Mouse (Mus musculus): ENCODE measurements around the gene Zbtb7b. TPM values are rescaled to one million over a fixed set of nuclear protein-coding genes. Genes with fewer than 3 reads are reported as not detected.
"Not testable (repeated sequence)": the region's sequence is repeated elsewhere in the genome, so short reads cannot be mapped to it uniquely, and the experiment has no call there.

Zbtb7b gene
- total and polyA plus RNA-seq, 2 experiments from 2014 or later: 0.73 to 3.7 TPM

- no peak overlapping the region for H3K9ac ChIP-seq (replicated peaks; ENCODE audit: low read length)
- no peak for TF ChIP-seq CTCF (IDR thresholded peaks at IDR 0.05; ENCODE audit: low read depth)
These were observed 38.0 kb upstream of the Zbtb7b start for GRCm38 (mm10) chr3:89432606-89433005.

GRCm38 (mm10) chr3:89430171-89431159, 35.9 kb upstream of the Zbtb7b start, which contains the start of gene Pygo2:
Pygo2 (plus strand) TSS chr3:89430214.
- H3K9ac ChIP-seq (replicated peaks; ENCODE audit: low read length): peak within 1 kb of the TSS; percentile 96
- ATAC-seq (peak; percentile 99), DNase-seq (ENCODE audit: low spot score) (peak; percentile 97)
- H3K4me1 ChIP-seq (ENCODE audit: insufficient read depth, low read length): peaks cover 9% of the 10 kb centered on the region
- no peaks in the 10 kb centered on the region for H3K27me3 ChIP-seq (ENCODE audit: insufficient read depth, low read length)
- peaks cover 36% of the 10 kb centered on the region for H3K36me3 ChIP-seq (ENCODE audit: insufficient read depth, low read length)
- H3K4me2 ChIP-seq (ENCODE audit: low read depth, low read length): peak within 1 kb of the TSS; percentile 82
- TF ChIP-seq CTCF (IDR thresholded peaks at IDR 0.05; ENCODE audit: low read depth): no peak
- 2% methylated on average over 67 of the region's 68 CpGs for WGBS
- peak within 1 kb of the TSS; percentile 80 for H3K4me3 ChIP-seq (ENCODE audit: low read length)
- no peaks in the 10 kb centered on the region for H3K9me3 ChIP-seq (ENCODE audit: low read length)
- peak within 1 kb of the TSS; percentile 90 for H3K27ac ChIP-seq

More at GRCm38 (mm10) chr3:89432606-89433005, 38.0 kb upstream of the Zbtb7b start:
- Histone ChIP-seq H3K9me3 (ENCODE audit: low read length) (no peaks in the 10 kb centered on the region), H3K4me2 (ENCODE audit: low read depth, low read length) (no peak overlapping the region), H3K4me3 (ENCODE audit: low read length) (no peak overlapping the region), H3K36me3 (ENCODE audit: insufficient read depth, low read length) (peaks cover 28% of the 10 kb centered on the region), H3K4me1 (ENCODE audit: insufficient read depth, low read length) (peaks cover 15% of the 10 kb centered on the region), H3K27me3 (ENCODE audit: insufficient read depth, low read length) (no peaks in the 10 kb centered on the region), H3K27ac (no peak overlapping the region)
- ATAC-seq (no peak), DNase-seq (ENCODE audit: low spot score) (no peak)
- 89% methylated on average over 8 of the region's 8 CpGs for WGBS

- H3K27ac ChIP-seq; H3K9me3 ChIP-seq (ENCODE audit: low read length); H3K4me1 ChIP-seq (ENCODE audit: insufficient read depth, low read length); H3K4me3 ChIP-seq (ENCODE audit: low read length); DNase-seq (ENCODE audit: low spot score); H3K4me2 ChIP-seq (ENCODE audit: low read depth, low read length); ATAC-seq; H3K9ac ChIP-seq (replicated peaks; ENCODE audit: low read length); H3K27me3 ChIP-seq (ENCODE audit: insufficient read depth, low read length): not testable (repeated sequence)
- peaks cover 25% of the 10 kb centered on the region; the same call in 1 of the 2 replicates for H3K36me3 ChIP-seq (ENCODE audit: insufficient read depth, low read length)
- WGBS: 91% methylated on average over 7 of the region's 7 CpGs
These were observed 34.4 kb upstream of the Zbtb7b start for GRCm38 (mm10) chr3:89429021-89429420.

GRCm38 (mm10) chr3:89425876-89426275, 31.3 kb upstream of the Zbtb7b start:
- Histone ChIP-seq H3K4me2 (ENCODE audit: low read depth, low read length) (no peak overlapping the region), H3K9me3 (ENCODE audit: low read length) (no peaks in the 10 kb centered on the region), H3K27me3 (ENCODE audit: insufficient read depth, low read length) (no peaks in the 10 kb centered on the region), H3K9ac (replicated peaks; ENCODE audit: low read length) (no peak overlapping the region), H3K4me3 (ENCODE audit: low read length) (no peak overlapping the region), H3K27ac (no peak overlapping the region), H3K4me1 (ENCODE audit: insufficient read depth, low read length) (peaks cover 8% of the 10 kb centered on the region), H3K36me3 (ENCODE audit: insufficient read depth, low read length) (0 out of 2 replicates have a peak, but pooled peaks cover 8% of the 10 kb centered on the region)
- TF ChIP-seq CTCF (IDR thresholded peaks at IDR 0.05; ENCODE audit: low read depth): no peak
- DNase-seq (ENCODE audit: low spot score): no peak
- no peak for ATAC-seq
- WGBS: 92% methylated on average over 4 of the region's 4 CpGs

GRCm38 (mm10) chr3:89425141-89425525, 30.6 kb upstream of the Zbtb7b start:
- 89% methylated on average over 5 of the region's 5 CpGs for WGBS

GRCm38 (mm10) chr3:89424416-89425140, 30.0 kb upstream of the Zbtb7b start:
- WGBS: 97% methylated on average over 5 of the region's 5 CpGs
- no peaks in the 10 kb centered on the region for H3K27me3 ChIP-seq (ENCODE audit: insufficient read depth, low read length)
- no peak overlapping the region for H3K4me3 ChIP-seq (ENCODE audit: low read length)
- no peak overlapping the region for H3K9ac ChIP-seq (replicated peaks; ENCODE audit: low read length)
- 0 out of 2 replicates have a peak, but pooled peaks cover 8% of the 10 kb centered on the region for H3K36me3 ChIP-seq (ENCODE audit: insufficient read depth, low read length)
- peaks cover 7% of the 10 kb centered on the region for H3K4me1 ChIP-seq (ENCODE audit: insufficient read depth, low read length)
- no peaks in the 10 kb centered on the region for H3K9me3 ChIP-seq (ENCODE audit: low read length)
- ATAC-seq (no peak), DNase-seq (ENCODE audit: low spot score) (no peak)
- no peak overlapping the region for H3K27ac ChIP-seq
- no peak for TF ChIP-seq CTCF (IDR thresholded peaks at IDR 0.05; ENCODE audit: low read depth)
- H3K4me2 ChIP-seq (ENCODE audit: low read depth, low read length): no peak overlapping the region

More at GRCm38 (mm10) chr3:89425141-89425525, 30.6 kb upstream of the Zbtb7b start:
- Histone ChIP-seq H3K27ac (no peak overlapping the region), H3K27me3 (ENCODE audit: insufficient read depth, low read length) (no peaks in the 10 kb centered on the region), H3K4me1 (ENCODE audit: insufficient read depth, low read length) (peaks cover 7% of the 10 kb centered on the region), H3K9me3 (ENCODE audit: low read length) (no peaks in the 10 kb centered on the region), H3K4me3 (ENCODE audit: low read length) (no peak overlapping the region), H3K36me3 (ENCODE audit: insufficient read depth, low read length) (0 out of 2 replicates have a peak, but pooled peaks cover 8% of the 10 kb centered on the region), H3K9ac (replicated peaks; ENCODE audit: low read length) (no peak overlapping the region), H3K4me2 (ENCODE audit: low read depth, low read length) (no peak overlapping the region)
- no peak for TF ChIP-seq CTCF (IDR thresholded peaks at IDR 0.05; ENCODE audit: low read depth)
- ATAC-seq: no peak
- no peak for DNase-seq (ENCODE audit: low spot score)
